Mouse (Mus musculus): ENCODE measurements around the gene Mvb12a. TPM values are rescaled to one million over a fixed set of nuclear protein-coding genes. Genes with fewer than 3 reads are reported as not detected.

Gene Mvb12a
- polyA plus RNA-seq, 1 experiment, result 61.5 TPM

DNA sequence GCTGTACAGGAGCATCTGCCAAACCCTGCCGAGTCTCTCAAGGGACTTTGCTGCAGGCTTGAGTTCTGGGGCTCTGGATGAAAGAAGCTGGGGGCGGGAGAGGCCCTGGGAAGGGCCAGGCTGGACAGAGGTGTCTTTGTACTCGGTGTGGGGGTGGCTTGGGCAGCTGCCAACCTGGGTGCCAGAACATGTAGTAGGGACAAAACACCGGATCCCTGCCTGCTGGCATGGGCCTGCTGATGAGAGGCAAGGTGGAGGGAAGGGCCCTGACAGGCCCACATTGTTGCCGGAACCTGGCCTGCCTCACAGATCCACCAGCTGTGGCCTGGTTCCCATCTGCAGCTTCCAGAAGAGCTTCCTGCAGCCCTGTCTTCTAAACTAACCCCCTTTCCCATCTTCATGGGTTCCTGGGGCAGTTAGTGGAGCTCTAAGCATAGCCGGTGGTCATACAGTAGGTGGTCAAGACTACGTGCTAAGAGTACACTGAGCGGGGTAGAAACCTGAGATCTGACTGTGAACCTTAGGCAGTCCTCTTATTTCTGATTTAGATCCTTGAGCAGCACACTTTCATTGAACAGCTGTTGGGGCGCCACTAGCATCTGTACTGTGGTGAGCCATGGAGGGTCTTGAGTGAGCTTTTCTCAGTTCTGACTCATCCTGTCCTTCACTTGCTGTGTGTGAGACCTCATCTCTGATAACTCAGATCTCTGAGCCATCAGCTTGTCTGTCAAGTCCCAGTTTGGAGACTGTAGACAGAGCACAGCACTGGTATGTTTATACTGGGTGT is 30.3 kb downstream of the Mvb12a start:
- no peaks in the 10 kb centered on the region for H3K27me3 ChIP-seq (ENCODE audit: control insufficient read depth, insufficient read depth, insufficient read length)
- no peak overlapping the region for H3K4me3 ChIP-seq
- no peaks in the 10 kb centered on the region for H3K36me3 ChIP-seq (ENCODE audit: control insufficient read depth, insufficient read depth)
- H3ac ChIP-seq (ENCODE audit: control insufficient read depth, insufficient read length), result no peak overlapping the region
- H3K4me2 ChIP-seq (ENCODE audit: low read depth), result peak overlapping the region; percentile 50
- no peaks in the 10 kb centered on the region for H3K79me2 ChIP-seq (ENCODE audit: control insufficient read depth, insufficient read depth)
- peak in 2 of 3 experiments; percentile 40 to 61 for TF ChIP-seq MYOD1 (IDR thresholded peaks at IDR 0.05; ENCODE audit: control insufficient read depth in 1 of 3, insufficient read length in 2 of 3, low read depth in 2 of 3)
- no peak for TF ChIP-seq MAX (IDR thresholded peaks at IDR 0.05; ENCODE audit: low read depth)
- no peak for TF ChIP-seq CEBPB (IDR thresholded peaks at IDR 0.05; ENCODE audit: insufficient read depth, poor library complexity, severe bottlenecking)
- peak in 1 of 3 experiments; percentile 18 for TF ChIP-seq MYOG (IDR thresholded peaks at IDR 0.05; ENCODE audit: control insufficient read depth in 1 of 3, insufficient read depth in 1 of 3, insufficient read length in 2 of 3, low read depth in 2 of 3)

DNA sequence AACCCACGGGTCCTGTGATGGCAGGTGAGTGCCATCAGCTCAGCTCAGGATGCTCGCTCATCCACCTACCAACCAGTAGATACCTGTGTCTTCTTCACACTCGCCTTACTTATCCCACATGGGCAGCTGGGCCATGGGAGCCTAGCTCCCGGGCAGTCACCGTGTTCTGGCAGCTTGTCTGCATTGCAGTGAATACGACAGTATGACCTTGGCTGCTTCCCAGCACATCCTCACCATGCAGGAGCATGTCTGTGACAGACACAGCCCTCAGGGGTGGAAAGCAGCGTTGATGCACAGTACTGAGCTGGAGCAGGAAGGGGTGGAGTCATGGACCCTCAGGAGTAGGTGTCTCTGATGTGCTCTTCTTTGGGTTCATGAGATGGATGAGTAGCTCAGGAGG is 31.7 kb downstream of the Mvb12a start:
- H3K4me2 ChIP-seq (ENCODE audit: low read depth), result no peak overlapping the region
- H3K4me3 ChIP-seq, result no peak overlapping the region
- TF ChIP-seq TCF12 (IDR thresholded peaks at IDR 0.05; ENCODE audit: insufficient read depth, poor library complexity, severe bottlenecking), result no peak
- no peak for TF ChIP-seq CEBPB (IDR thresholded peaks at IDR 0.05; ENCODE audit: insufficient read depth, poor library complexity, severe bottlenecking)
- no peak for TF ChIP-seq MYOD1 (IDR thresholded peaks at IDR 0.05; ENCODE audit: control insufficient read depth in 1 of 3, insufficient read length in 2 of 3, low read depth in 2 of 3)
- TF ChIP-seq POLR2A (IDR thresholded peaks at IDR 0.05; ENCODE audit: insufficient read length, low read depth), result no peak
- no peak for TF ChIP-seq E2F4 (IDR thresholded peaks at IDR 0.05; ENCODE audit: insufficient read depth)
- TF ChIP-seq POLR2AphosphoS2 (IDR thresholded peaks at IDR 0.05; ENCODE audit: insufficient read length, low read depth), result no peak
- TF ChIP-seq SRF (IDR thresholded peaks at IDR 0.05; ENCODE audit: control insufficient read depth, insufficient read length, low read depth), result no peak
- no peak for TF ChIP-seq TCF3 (IDR thresholded peaks at IDR 0.05; ENCODE audit: insufficient read length, low read depth)
- TF ChIP-seq REST (IDR thresholded peaks at IDR 0.05; ENCODE audit: insufficient read depth, insufficient read length), result no peak
- TF ChIP-seq MYOG (IDR thresholded peaks at IDR 0.05; ENCODE audit: control insufficient read depth in 1 of 3, insufficient read depth in 1 of 3, insufficient read length in 2 of 3, low read depth in 2 of 3), result no peak
- TF ChIP-seq USF1 (IDR thresholded peaks at IDR 0.05; ENCODE audit: low read depth), result no peak
- no peak for TF ChIP-seq MAX (IDR thresholded peaks at IDR 0.05; ENCODE audit: low read depth)

DNA sequence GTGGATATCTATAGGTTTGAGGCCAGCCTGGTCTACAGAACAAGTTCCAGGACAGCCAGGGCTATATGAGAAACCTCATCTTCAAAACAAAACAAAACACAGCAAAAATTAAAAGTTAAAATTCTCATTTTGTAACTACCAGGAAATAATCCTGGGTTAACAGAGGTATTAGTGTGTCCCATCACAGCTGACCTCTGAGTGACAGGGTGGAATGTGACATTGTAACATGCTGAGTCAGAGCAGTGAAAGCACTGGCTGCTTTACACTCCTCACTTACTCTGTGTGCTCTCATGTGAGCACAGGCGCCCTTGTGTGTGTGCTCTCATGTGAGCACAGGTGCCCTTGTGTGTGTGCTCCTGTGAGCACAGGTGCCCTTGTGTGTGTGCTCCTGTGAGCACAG is 32.3 kb downstream of the Mvb12a start:
- Histone ChIP-seq H3ac (ENCODE audit: control insufficient read depth, insufficient read length) (no peak overlapping the region), H3K79me2 (ENCODE audit: control insufficient read depth, insufficient read depth) (no peaks in the 10 kb centered on the region), H3K4me3 (no peak overlapping the region), H3K27me3 (ENCODE audit: control insufficient read depth, insufficient read depth, insufficient read length) (no peaks in the 10 kb centered on the region), H3K4me2 (ENCODE audit: low read depth) (no peak overlapping the region), H3K36me3 (ENCODE audit: control insufficient read depth, insufficient read depth) (no peaks in the 10 kb centered on the region)
- no peak for TF ChIP-seq CEBPB (IDR thresholded peaks at IDR 0.05; ENCODE audit: insufficient read depth, poor library complexity, severe bottlenecking)
- no peak for TF ChIP-seq TCF3 (IDR thresholded peaks at IDR 0.05; ENCODE audit: insufficient read length, low read depth)
- no peak for TF ChIP-seq REST (IDR thresholded peaks at IDR 0.05; ENCODE audit: insufficient read depth, insufficient read length)
- peak in 1 of 3 experiments; percentile 48 for TF ChIP-seq MYOD1 (IDR thresholded peaks at IDR 0.05; ENCODE audit: control insufficient read depth in 1 of 3, insufficient read length in 2 of 3, low read depth in 2 of 3)
- no peak for TF ChIP-seq SRF (IDR thresholded peaks at IDR 0.05; ENCODE audit: control insufficient read depth, insufficient read length, low read depth)
- no peak for TF ChIP-seq MAX (IDR thresholded peaks at IDR 0.05; ENCODE audit: low read depth)
- no peak for TF ChIP-seq POLR2AphosphoS2 (IDR thresholded peaks at IDR 0.05; ENCODE audit: insufficient read length, low read depth)
- no peak for TF ChIP-seq MYOG (IDR thresholded peaks at IDR 0.05; ENCODE audit: control insufficient read depth in 1 of 3, insufficient read depth in 1 of 3, insufficient read length in 2 of 3, low read depth in 2 of 3)

More for the DNA sequence above, 31.7 kb downstream of the Mvb12a start:
- Histone ChIP-seq H3K79me2 (ENCODE audit: control insufficient read depth, insufficient read depth) (no peaks in the 10 kb centered on the region), H3ac (ENCODE audit: control insufficient read depth, insufficient read length) (no peak overlapping the region), H3K36me3 (ENCODE audit: control insufficient read depth, insufficient read depth) (no peaks in the 10 kb centered on the region), H3K27me3 (ENCODE audit: control insufficient read depth, insufficient read depth, insufficient read length) (no peaks in the 10 kb centered on the region)

DNA sequence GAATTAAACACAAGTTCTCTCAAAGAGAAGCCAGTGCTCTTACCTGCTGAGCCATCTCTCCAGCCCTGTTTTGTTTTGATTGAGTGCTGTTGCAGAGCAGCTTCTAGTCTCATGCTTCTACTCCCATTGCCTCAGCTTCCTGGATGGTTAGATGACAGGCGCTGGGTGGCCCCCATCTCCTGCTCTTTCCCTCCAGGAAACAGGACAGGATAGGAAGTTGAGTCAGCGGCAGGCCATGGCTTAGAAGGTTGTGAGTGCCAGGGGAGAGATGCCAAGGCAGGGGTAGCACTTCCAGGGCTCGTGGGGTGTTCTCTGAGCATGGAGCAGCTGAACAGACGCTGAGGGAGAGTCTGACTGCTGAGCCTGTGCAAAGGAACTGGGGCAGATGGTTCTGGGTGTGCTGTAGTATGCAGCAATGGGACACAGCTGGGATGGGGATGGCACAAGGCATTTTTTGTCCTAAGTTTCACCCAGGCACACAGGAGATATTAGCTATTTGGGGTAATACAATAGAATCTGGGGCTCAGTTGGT is 35.2 kb downstream of the Mvb12a start:
- Histone ChIP-seq H3K36me3 (ENCODE audit: control insufficient read depth, insufficient read depth) (no peaks in the 10 kb centered on the region), H3K27me3 (ENCODE audit: control insufficient read depth, insufficient read depth, insufficient read length) (no peaks in the 10 kb centered on the region), H3K4me3 (no peak overlapping the region), H3K79me2 (ENCODE audit: control insufficient read depth, insufficient read depth) (no peaks in the 10 kb centered on the region), H3ac (ENCODE audit: control insufficient read depth, insufficient read length) (no peak overlapping the region), H3K4me2 (ENCODE audit: low read depth) (no peak overlapping the region)
- TF ChIP-seq USF1 (IDR thresholded peaks at IDR 0.05; ENCODE audit: low read depth) (no peak), POLR2A (IDR thresholded peaks at IDR 0.05; ENCODE audit: insufficient read length, low read depth) (no peak), TCF3 (IDR thresholded peaks at IDR 0.05; ENCODE audit: insufficient read length, low read depth) (no peak), MYOG (IDR thresholded peaks at IDR 0.05; ENCODE audit: control insufficient read depth in 1 of 3, insufficient read depth in 1 of 3, insufficient read length in 2 of 3, low read depth in 2 of 3) (no peak), POLR2AphosphoS2 (IDR thresholded peaks at IDR 0.05; ENCODE audit: insufficient read length, low read depth) (no peak), CEBPB (IDR thresholded peaks at IDR 0.05; ENCODE audit: insufficient read depth, poor library complexity, severe bottlenecking) (no peak), SRF (IDR thresholded peaks at IDR 0.05; ENCODE audit: control insufficient read depth, insufficient read length, low read depth) (no peak), TCF12 (IDR thresholded peaks at IDR 0.05; ENCODE audit: insufficient read depth, poor library complexity, severe bottlenecking) (no peak), MAX (IDR thresholded peaks at IDR 0.05; ENCODE audit: low read depth) (no peak), E2F4 (IDR thresholded peaks at IDR 0.05; ENCODE audit: insufficient read depth) (no peak), MYOD1 (IDR thresholded peaks at IDR 0.05; ENCODE audit: control insufficient read depth in 1 of 3, insufficient read length in 2 of 3, low read depth in 2 of 3) (no peak), REST (IDR thresholded peaks at IDR 0.05; ENCODE audit: insufficient read depth, insufficient read length) (no peak)
